14 mouse cellular contexts compared by ENCODE assay signal in genomic region chr12:99819186-99819974, GRCm38 (mm10).
DNase-seq lines count a peak whose midpoint lies in the region; ATAC-seq lines count a peak whose summit lies in the region.
"Had no signal": no experiment of that assay in that cellular context is flagged by ENCODE, and none has a peak within 500 bp of the region (broad histone marks: within the 10 kb centered on the region; RNA-seq: fewer than 3 reads in every experiment).

No protein-coding gene starts in this region.

- H3K9me3 ChIP-seq in embryonic facial prominence, embryonic 11.5 days (replicated peaks; ENCODE audit: control insufficient read depth, low read length) = no peaks in the 10 kb centered on the region
- H3K9me3 ChIP-seq in embryonic facial prominence, embryonic 10.5 days = no peaks in the 10 kb centered on the region
- H3K9me3 ChIP-seq in limb, embryonic 12.5 days = peaks cover 4% of the 10 kb centered on the region; the same call in 1 of the 2 replicates
- no peaks in the 10 kb centered on the region for H3K9me3 ChIP-seq in limb, embryonic 10.5 days (replicated peaks)
- H3K9me3 ChIP-seq in neural tube, embryonic 15.5 days (replicated peaks) = no peaks in the 10 kb centered on the region

- no peak overlapping the region for H3K4me2 ChIP-seq in embryonic facial prominence, embryonic 11.5 days (ENCODE audit: low read depth, low read length)
- H3K4me2 ChIP-seq in limb, embryonic 12.5 days = no peak overlapping the region
- H3K4me2 ChIP-seq in neural tube, embryonic 15.5 days = no peak overlapping the region

- no peak overlapping the region for H3K9ac ChIP-seq in embryonic facial prominence, embryonic 11.5 days (replicated peaks; ENCODE audit: low read length)
- no peak overlapping the region for H3K9ac ChIP-seq in limb, embryonic 12.5 days (replicated peaks)
- H3K9ac ChIP-seq in neural tube, embryonic 15.5 days (replicated peaks) = no peak overlapping the region

- no peak overlapping the region for H3K27ac ChIP-seq in embryonic facial prominence, embryonic 11.5 days (replicated peaks; ENCODE audit: low read depth, low read length)
- no peak overlapping the region for H3K27ac ChIP-seq in embryonic facial prominence, embryonic 10.5 days (replicated peaks)
- H3K27ac ChIP-seq in limb, embryonic 12.5 days = no peak overlapping the region
- no peak overlapping the region for H3K27ac ChIP-seq in limb, embryonic 10.5 days
- no peak overlapping the region for H3K27ac ChIP-seq in neural tube, embryonic 15.5 days (replicated peaks)

- no peaks in the 10 kb centered on the region for H3K4me1 ChIP-seq in embryonic facial prominence, embryonic 11.5 days (ENCODE audit: control insufficient read depth, insufficient read depth, low read length)
- H3K4me1 ChIP-seq in embryonic facial prominence, embryonic 10.5 days = no peaks in the 10 kb centered on the region
- peaks cover 4% of the 10 kb centered on the region; the same call in 1 of the 2 replicates for H3K4me1 ChIP-seq in limb, embryonic 12.5 days (replicated peaks)
- no peaks in the 10 kb centered on the region for H3K4me1 ChIP-seq in limb, embryonic 10.5 days
- H3K4me1 ChIP-seq in neural tube, embryonic 15.5 days = 0 out of 2 replicates have a peak, but pooled peaks cover 3% of the 10 kb centered on the region

- no peak for ATAC-seq in embryonic facial prominence, embryonic 11.5 days (replicated peaks; ENCODE audit: insufficient number of reproducible peaks, low FRiP score, low TSS enrichment, low read depth)
- ATAC-seq in limb, embryonic 12.5 days (ENCODE audit: insufficient number of reproducible peaks, insufficient read depth, low FRiP score, low TSS enrichment, low read depth) = 0 out of 2 replicates have a peak, but pooled peaks have one; percentile 66
- ATAC-seq in activated CD4-positive, CD25-positive, alpha-beta regulatory T cell, adult 4 months = peak; percentile 54
- ATAC-seq in neural tube, embryonic 15.5 days (ENCODE audit: low FRiP score) = no peak
- ATAC-seq in erythroblast, adult 5-6 weeks (replicated peaks; ENCODE audit: low FRiP score, poor library complexity, severe bottlenecking) = no peak

- H3K36me3 ChIP-seq in embryonic facial prominence, embryonic 11.5 days (replicated peaks; ENCODE audit: control insufficient read depth, insufficient read depth, low read depth, low read length) = no peaks in the 10 kb centered on the region
- H3K36me3 ChIP-seq in embryonic facial prominence, embryonic 10.5 days (replicated peaks) = peaks cover 3% of the 10 kb centered on the region
- H3K36me3 ChIP-seq in limb, embryonic 12.5 days = no peaks in the 10 kb centered on the region
- peaks cover 2% of the 10 kb centered on the region; the same call in 1 of the 2 replicates for H3K36me3 ChIP-seq in limb, embryonic 10.5 days
- H3K36me3 ChIP-seq in neural tube, embryonic 15.5 days = no peaks in the 10 kb centered on the region

- no peaks in the 10 kb centered on the region for H3K27me3 ChIP-seq in embryonic facial prominence, embryonic 11.5 days (ENCODE audit: control insufficient read depth, insufficient read depth, low read length)
- no peaks in the 10 kb centered on the region for H3K27me3 ChIP-seq in embryonic facial prominence, embryonic 10.5 days (replicated peaks; ENCODE audit: low read depth, poor library complexity, severe bottlenecking)
- H3K27me3 ChIP-seq in limb, embryonic 12.5 days = no peaks in the 10 kb centered on the region
- no peaks in the 10 kb centered on the region for H3K27me3 ChIP-seq in limb, embryonic 10.5 days (ENCODE audit: low read depth, poor library complexity, severe bottlenecking)
- H3K27me3 ChIP-seq in neural tube, embryonic 15.5 days (replicated peaks) = no peaks in the 10 kb centered on the region

- peak; percentile 12 for DNase-seq in embryonic facial prominence, embryonic 11.5 days (ENCODE audit: low spot score)
- DNase-seq in embryonic facial prominence, embryonic 10.5 days (ENCODE audit: low spot score) = no peak
- no peak for DNase-seq in limb, embryonic 10.5 days (ENCODE audit: low spot score)
- peak; percentile 36 for DNase-seq in naive thymus-derived CD4-positive, alpha-beta T cell, adult 2 months (ENCODE audit: low read depth)
- DNase-seq: cerebellum, adult 2 months; kidney, postnatal 10 days; layer of hippocampus, adult 9-11 months; liver; right cerebral cortex, postnatal 4 days had no signal

- no peak overlapping the region for H3K4me3 ChIP-seq in embryonic facial prominence, embryonic 11.5 days (ENCODE audit: low read depth, low read length)
- H3K4me3 ChIP-seq in embryonic facial prominence, embryonic 10.5 days = no peak overlapping the region
- no peak overlapping the region for H3K4me3 ChIP-seq in limb, embryonic 12.5 days (replicated peaks)
- H3K4me3 ChIP-seq in limb, embryonic 10.5 days = no peak overlapping the region
- no peak overlapping the region for H3K4me3 ChIP-seq in neural tube, embryonic 15.5 days (replicated peaks)
- H3K4me3 ChIP-seq: myocyte had no signal

- WGBS in embryonic facial prominence, embryonic 11.5 days = 48% methylated on average over 4 of the region's 4 CpGs
- 68% methylated on average over 4 of the region's 4 CpGs for WGBS in embryonic facial prominence, embryonic 10.5 days
- 34% methylated on average over 4 of the region's 4 CpGs for WGBS in limb, embryonic 12.5 days
- 81% methylated on average over 4 of the region's 4 CpGs for WGBS in limb, embryonic 10.5 days
- 64% methylated on average over 4 of the region's 4 CpGs for WGBS in neural tube, embryonic 15.5 days

Comparison
In these comparisons a context has a peak if more than half of its experiments do, and no peak if none do; other contexts are left out.
1. DNase-seq: peak in embryonic facial prominence, embryonic 11.5 days (single experiment) and naive thymus-derived CD4-positive, alpha-beta T cell, adult 2 months (single experiment); none in embryonic facial prominence, embryonic 10.5 days (single experiment) and limb, embryonic 10.5 days (single experiment).
2. ATAC-seq: peak in limb, embryonic 12.5 days (single experiment) and activated CD4-positive, CD25-positive, alpha-beta regulatory T cell, adult 4 months (single experiment); none in embryonic facial prominence, embryonic 11.5 days (single experiment), neural tube, embryonic 15.5 days (single experiment) and erythroblast, adult 5-6 weeks (single experiment).